Mouse (Mus musculus) liver, embryonic 12.5 days (tissue): ENCODE measurements around the gene Hspa1b. TPM values are rescaled to one million over a fixed set of nuclear protein-coding genes. Genes with fewer than 3 reads are reported as not detected.

Experiments used
- ATAC-seq: fragments of 200-750 bp; cut with Nextera tagmentation; 2 replicates; pipeline ENCODE4 v1.8.0; 2017; ENCODE audit warnings: moderate number of reproducible peaks, mild to moderate bottlenecking, moderate library complexity
- H3K27ac ChIP-seq: fragments of 300-500 bp; sonication (generic); 2 replicates; pipeline ENCODE4 v1.5.1; 2016; ENCODE audit warnings: mild to moderate bottlenecking
- H3K27me3 ChIP-seq: fragments of 300-500 bp; sonication (generic); replicated peaks from 2 replicates; pipeline ENCODE4 v1.6.1; 2016; ENCODE audit warnings: mild to moderate bottlenecking, moderate library complexity
- H3K36me3 ChIP-seq: fragments of 300-500 bp; sonication (generic); 2 replicates; pipeline ENCODE4 v1.6.1; 2016; ENCODE audit warnings: mild to moderate bottlenecking, moderate library complexity
- H3K4me1 ChIP-seq: fragments of 300-500 bp; sonication (generic); 2 replicates; pipeline ENCODE4 v1.6.1; 2016
- H3K4me2 ChIP-seq: fragments of 300-500 bp; sonication (generic); 2 replicates; pipeline ENCODE4 v1.6.1; 2016; ENCODE audit warnings: mild to moderate bottlenecking, moderate library complexity
- H3K4me3 ChIP-seq: fragments of 300-500 bp; sonication (generic); 2 replicates; pipeline ENCODE4 v1.5.1; 2016; ENCODE audit warnings: mild to moderate bottlenecking, moderate library complexity
- H3K9ac ChIP-seq: fragments of 300-500 bp; sonication (generic); 2 replicates; pipeline ENCODE4 v1.6.1; 2016; ENCODE audit warnings: mild to moderate bottlenecking, moderate library complexity
- H3K9me3 ChIP-seq: fragments of 300-500 bp; sonication (generic); replicated peaks from 2 replicates; pipeline ENCODE4 v1.6.1; 2016; ENCODE audit warnings: mild to moderate bottlenecking, moderate library complexity
- WGBS: fragments of 180-500 bp; shearing (Covaris S2); methylation state at CpG from one replicate; pipeline ENCODE4 v1.1.7; 2016; ENCODE audit not compliant: insufficient replicate concordance; 5-methylcytosine and 5-hydroxymethylcytosine counted together
- polyA plus RNA-seq: library from polyadenylated mRNA; unstranded; fragments of >200 nt; fragmentation: Nextera tagmentation; extraction: Ambion mirVana; gene quantifications from 2 replicates; pipeline ENCODE4 v1.2.1, GENCODE M21; 2016

Gene Hspa1b
- polyA plus RNA-seq, 1 experiment from 2014 or later, result 0.21 TPM

- H3K27me3 ChIP-seq, result no peaks in the 10 kb centered on the region
- H3K9me3 ChIP-seq, result no peaks in the 10 kb centered on the region
- peaks cover 49% of the 10 kb centered on the region for H3K36me3 ChIP-seq
- H3K27ac ChIP-seq, result no peak within 1 kb of the TSS
- peak within 1 kb of the TSS; percentile 39; the same call in 1 of the 2 replicates for H3K4me2 ChIP-seq
- 50% methylated on average over 18 of the region's 18 CpGs for WGBS
- no peak for ATAC-seq
- no peak within 1 kb of the TSS for H3K4me3 ChIP-seq
- H3K4me1 ChIP-seq, result peaks cover 36% of the 10 kb centered on the region
- H3K9ac ChIP-seq, result no peak within 1 kb of the TSS
Measured at GRCm38 (mm10) chr17:34913930-34914665, 44.9 kb downstream of the Hspa1b start, which contains the start of gene Slc44a4. Gene Slc44a4 (plus strand): TSS chr17:34914466.

GRCm38 (mm10) chr17:34911945-34912351 lies 47.1 kb downstream of the Hspa1b start:
- WGBS, result 48% methylated on average over 5 of the region's 5 CpGs
- H3K4me1 ChIP-seq, result peaks cover 27% of the 10 kb centered on the region
- ATAC-seq, result peak; percentile 65
- no peaks in the 10 kb centered on the region for H3K9me3 ChIP-seq
- H3K36me3 ChIP-seq, result peaks cover 70% of the 10 kb centered on the region
- H3K4me2 ChIP-seq, result no peak overlapping the region
- no peak overlapping the region for H3K9ac ChIP-seq
- H3K27ac ChIP-seq, result no peak overlapping the region
- H3K4me3 ChIP-seq, result no peak overlapping the region
- H3K27me3 ChIP-seq, result no peaks in the 10 kb centered on the region

- Histone ChIP-seq H3K4me2 (no peak overlapping the region), H3K4me3 (no peak overlapping the region), H3K36me3 (peaks cover 80% of the 10 kb centered on the region), H3K9me3 (no peaks in the 10 kb centered on the region), H3K4me1 (peaks cover 27% of the 10 kb centered on the region), H3K9ac (no peak overlapping the region), H3K27me3 (no peaks in the 10 kb centered on the region), H3K27ac (no peak overlapping the region)
- no peak for ATAC-seq
- WGBS, result 84% methylated on average over 10 of the region's 10 CpGs
Measured at GRCm38 (mm10) chr17:34910982-34911381, 48.1 kb downstream of the Hspa1b start.

Other genes starting within 250 kb of the Hspa1b start
- gene C4b, start 215.4 kb downstream of the Hspa1b start, polyA plus RNA-seq, result 0.42 and 0.61 TPM in 2 replicates
- gene Cyp21a1, start 154.7 kb downstream of the Hspa1b start, polyA plus RNA-seq, result not detected in 2 replicates
- 18.0 and 18.6 TPM in 2 replicates for gene Stk19, start 122.3 kb downstream of the Hspa1b start, polyA plus RNA-seq
- gene Dxo, start 122.2 kb downstream of the Hspa1b start, polyA plus RNA-seq, result 37.0 and 38.8 TPM in 2 replicates
- gene Skiv2l, start 109.0 kb downstream of the Hspa1b start, polyA plus RNA-seq, result 34.0 and 39.5 TPM in 2 replicates
- gene Nelfe, start 108.8 kb downstream of the Hspa1b start, polyA plus RNA-seq, result 69.3 and 72.0 TPM in 2 replicates
- gene Cfb, start 96.7 kb downstream of the Hspa1b start, polyA plus RNA-seq, result 83.5 and 85.0 TPM in 2 replicates
- 1.8 and 1.9 TPM in 2 replicates for gene Zbtb12, start 79.8 kb downstream of the Hspa1b start, polyA plus RNA-seq
- gene Gm20547, start 77.2 kb downstream of the Hspa1b start, polyA plus RNA-seq, result not detected in 2 replicates
- 7.9 and 8.2 TPM in 2 replicates for gene C2, start 61.0 kb downstream of the Hspa1b start, polyA plus RNA-seq
- 27.1 and 32.8 TPM in 2 replicates for gene Ehmt2, start 60.8 kb downstream of the Hspa1b start, polyA plus RNA-seq
- 0.75 and 0.79 TPM in 2 replicates for gene Slc44a4, start 44.8 kb downstream of the Hspa1b start, polyA plus RNA-seq
- 16.9 and 17.3 TPM in 2 replicates for gene Neu1, start 28.0 kb downstream of the Hspa1b start, polyA plus RNA-seq
- 0.73 TPM in 1 of 2 replicates, not detected in the other for gene Gm20481, start 10.7 kb upstream of the Hspa1b start, polyA plus RNA-seq
- 2.8 and 5.0 TPM in 2 replicates for gene Hspa1a, start 12.9 kb upstream of the Hspa1b start, polyA plus RNA-seq
- gene Hspa1l, start 13.5 kb upstream of the Hspa1b start, polyA plus RNA-seq, result 0.38 and 0.49 TPM in 2 replicates
- 202 and 215 TPM in 2 replicates for gene Lsm2, start 22.6 kb upstream of the Hspa1b start, polyA plus RNA-seq
- 208 and 211 TPM in 2 replicates for gene Vars, start 41.7 kb upstream of the Hspa1b start, polyA plus RNA-seq
- 0.10 and 0.15 TPM in 2 replicates for gene Vwa7, start 57.3 kb upstream of the Hspa1b start, polyA plus RNA-seq
- 2.8 and 3.4 TPM in 2 replicates for gene Sapcd1, start 68.8 kb upstream of the Hspa1b start, polyA plus RNA-seq
- 4.0 and 4.8 TPM in 2 replicates for gene Msh5, start 87.5 kb upstream of the Hspa1b start, polyA plus RNA-seq
- gene Clic1, start 90.7 kb upstream of the Hspa1b start, polyA plus RNA-seq, result 160 and 162 TPM in 2 replicates
- 49.0 and 49.1 TPM in 2 replicates for gene Ddah2, start 99.8 kb upstream of the Hspa1b start, polyA plus RNA-seq
- gene Ly6g6c, start 106.2 kb upstream of the Hspa1b start, polyA plus RNA-seq, result 0.41 and 0.44 TPM in 2 replicates
- 7.3 and 8.7 TPM in 2 replicates for gene Mpig6b, start 106.9 kb upstream of the Hspa1b start, polyA plus RNA-seq
- 0.23 TPM in 1 of 2 replicates, not detected in the other for gene Ly6g6e, start 117.7 kb upstream of the Hspa1b start, polyA plus RNA-seq
- gene Ly6g6d, start 118.8 kb upstream of the Hspa1b start, polyA plus RNA-seq, result 0.36 and 0.53 TPM in 2 replicates
- 10.2 and 10.5 TPM in 2 replicates for gene Ly6g6f, start 126.4 kb upstream of the Hspa1b start, polyA plus RNA-seq
- gene Abhd16a, start 130.0 kb upstream of the Hspa1b start, polyA plus RNA-seq, result 60.2 and 61.1 TPM in 2 replicates
- gene Ly6g5c, start 149.0 kb upstream of the Hspa1b start, polyA plus RNA-seq, result not detected in 2 replicates
- gene Ly6g5b, start 156.2 kb upstream of the Hspa1b start, polyA plus RNA-seq, result 0.55 and 0.81 TPM in 2 replicates
- 16.5 and 19.6 TPM in 2 replicates for gene Gpank1, start 162.2 kb upstream of the Hspa1b start, polyA plus RNA-seq
- 187 and 192 TPM in 2 replicates for gene Csnk2b, start 162.8 kb upstream of the Hspa1b start, polyA plus RNA-seq
- gene D17H6S53E, start 167.1 kb upstream of the Hspa1b start, polyA plus RNA-seq, result 3.7 and 4.3 TPM in 2 replicates
- 482 and 508 TPM in 2 replicates for gene Apom, start 172.8 kb upstream of the Hspa1b start, polyA plus RNA-seq
- 29.1 and 35.5 TPM in 2 replicates for gene Bag6, start 175.9 kb upstream of the Hspa1b start, polyA plus RNA-seq
- gene Prrc2a, start 205.7 kb upstream of the Hspa1b start, polyA plus RNA-seq, result 83.0 and 86.8 TPM in 2 replicates
- gene Aif1, start 216.8 kb upstream of the Hspa1b start, polyA plus RNA-seq, result 10.5 and 11.6 TPM in 2 replicates
- gene Lst1, start 229.2 kb upstream of the Hspa1b start, polyA plus RNA-seq, result 20.8 and 23.7 TPM in 2 replicates
- gene Ltb, start 235.2 kb upstream of the Hspa1b start, polyA plus RNA-seq, result 1.2 and 1.3 TPM in 2 replicates
- gene Tnf, start 242.8 kb upstream of the Hspa1b start, polyA plus RNA-seq, result 0.33 and 0.36 TPM in 2 replicates
- gene Lta, start 246.1 kb upstream of the Hspa1b start, polyA plus RNA-seq, result 0.12 TPM in 1 of 2 replicates, not detected in the other